In the genomic region with DNA sequence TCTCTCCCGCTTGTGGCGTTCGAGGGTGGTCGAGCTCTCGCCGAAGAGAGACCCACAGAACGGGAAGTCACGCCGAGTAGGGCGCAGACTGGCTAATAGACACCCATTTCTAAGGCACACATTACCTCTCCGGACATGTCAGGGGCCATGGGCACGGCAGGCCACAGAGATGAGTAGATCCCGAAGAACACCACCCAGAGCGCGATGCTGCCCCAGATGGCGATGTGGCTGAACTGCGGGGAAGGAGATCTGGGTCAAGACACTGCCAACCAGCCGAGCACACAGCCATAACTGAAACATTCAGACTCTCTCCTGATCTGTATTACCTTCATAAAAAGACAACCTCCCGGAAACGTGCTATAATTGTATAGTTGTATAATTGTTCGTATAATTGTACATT, we compare ENCODE assay signal across 9 mouse cellular contexts. TPM values are rescaled to one million over a fixed set of nuclear protein-coding genes. Genes with fewer than 3 reads are reported as not detected.
DNase-seq lines count a peak whose midpoint lies in the region; ATAC-seq and TF ChIP-seq lines count a peak whose summit lies in the region.
"Had no signal": no experiment of that assay in that cellular context is flagged by ENCODE, and none has a peak within 500 bp of the region (broad histone marks: within the 10 kb centered on the region; RNA-seq: fewer than 3 reads in every experiment).

No protein-coding gene starts in this region.

- ATAC-seq in forebrain, postnatal 0 days = 0 out of 2 replicates have a peak, but pooled peaks have one; percentile 18
- no peak for ATAC-seq in forebrain, embryonic 12.5 days (ENCODE audit: low FRiP score)
- ATAC-seq in midbrain, embryonic 11.5 days (ENCODE audit: low FRiP score) = peak; percentile 23; the same call in 1 of the 2 replicates
- ATAC-seq in midbrain, embryonic 13.5 days = no peak
- ATAC-seq in embryonic facial prominence, embryonic 11.5 days (replicated peaks; ENCODE audit: insufficient number of reproducible peaks, low FRiP score, low TSS enrichment, low read depth) = no peak; the same call in 1 of the 2 replicates
- ATAC-seq in megakaryocyte-erythroid progenitor cell, adult 5-6 weeks (replicated peaks; ENCODE audit: low FRiP score, low TSS enrichment, poor library complexity, severe bottlenecking) = peak; percentile 58; the same call in 1 of the 2 replicates

- WGBS in forebrain, postnatal 0 days = 81% methylated on average over 21 of the region's 21 CpGs
- 79% methylated on average over 21 of the region's 21 CpGs for WGBS in forebrain, embryonic 12.5 days
- WGBS in midbrain, embryonic 11.5 days = 80% methylated on average over 21 of the region's 21 CpGs
- WGBS in midbrain, embryonic 13.5 days = 80% methylated on average over 21 of the region's 21 CpGs
- WGBS in embryonic facial prominence, embryonic 11.5 days = 80% methylated on average over 21 of the region's 21 CpGs

- no peaks in the 10 kb centered on the region for H3K4me1 ChIP-seq in forebrain, postnatal 0 days (ENCODE audit: insufficient read depth)
- no peaks in the 10 kb centered on the region for H3K4me1 ChIP-seq in forebrain, embryonic 12.5 days
- no peaks in the 10 kb centered on the region for H3K4me1 ChIP-seq in midbrain, embryonic 11.5 days (ENCODE audit: control insufficient read depth, insufficient read depth, low read length)
- H3K4me1 ChIP-seq in midbrain, embryonic 13.5 days (replicated peaks) = no peaks in the 10 kb centered on the region
- no peaks in the 10 kb centered on the region for H3K4me1 ChIP-seq in embryonic facial prominence, embryonic 11.5 days (ENCODE audit: control insufficient read depth, insufficient read depth, low read length)
- H3K4me1 ChIP-seq: stomach, embryonic 15.5 days had no signal

- H3K4me3 ChIP-seq in forebrain, postnatal 0 days (ENCODE audit: low read depth, low read length) = no peak overlapping the region
- H3K4me3 ChIP-seq in forebrain, embryonic 12.5 days (replicated peaks) = no peak overlapping the region
- H3K4me3 ChIP-seq in midbrain, embryonic 11.5 days (ENCODE audit: low read depth, low read length) = no peak overlapping the region
- H3K4me3 ChIP-seq in midbrain, embryonic 13.5 days (replicated peaks) = no peak overlapping the region
- no peak overlapping the region for H3K4me3 ChIP-seq in embryonic facial prominence, embryonic 11.5 days (ENCODE audit: low read depth, low read length)
- H3K4me3 ChIP-seq: stomach, embryonic 15.5 days had no signal

- no peak for DNase-seq in forebrain, postnatal 0 days
- DNase-seq in midbrain, embryonic 11.5 days (ENCODE audit: low spot score, missing footprints) = no peak
- DNase-seq in embryonic facial prominence, embryonic 11.5 days (ENCODE audit: low spot score) = no peak
- no peak for DNase-seq in layer of hippocampus, adult 8-10 months (ENCODE audit: low spot score in 2 of 2)
- no peak for DNase-seq in spleen, postnatal 4 days (ENCODE audit: low spot score in 2 of 2)

- peaks cover 44% of the 10 kb centered on the region for H3K36me3 ChIP-seq in forebrain, postnatal 0 days (ENCODE audit: insufficient read depth)
- peaks cover 33% of the 10 kb centered on the region for H3K36me3 ChIP-seq in forebrain, embryonic 12.5 days (replicated peaks)
- no peaks in the 10 kb centered on the region for H3K36me3 ChIP-seq in midbrain, embryonic 11.5 days (ENCODE audit: control insufficient read depth, insufficient read depth, low read length)
- H3K36me3 ChIP-seq in midbrain, embryonic 13.5 days = peaks cover 33% of the 10 kb centered on the region
- H3K36me3 ChIP-seq in embryonic facial prominence, embryonic 11.5 days (replicated peaks; ENCODE audit: control insufficient read depth, insufficient read depth, low read depth, low read length) = no peaks in the 10 kb centered on the region
- H3K36me3 ChIP-seq: stomach, embryonic 15.5 days had no signal

- H3K4me2 ChIP-seq in forebrain, postnatal 0 days (ENCODE audit: low read depth) = no peak overlapping the region
- H3K4me2 ChIP-seq in forebrain, embryonic 12.5 days = no peak overlapping the region
- no peak overlapping the region for H3K4me2 ChIP-seq in midbrain, embryonic 11.5 days
- no peak overlapping the region for H3K4me2 ChIP-seq in midbrain, embryonic 13.5 days (replicated peaks)
- H3K4me2 ChIP-seq in embryonic facial prominence, embryonic 11.5 days (ENCODE audit: low read depth, low read length) = 0 out of 2 replicates have a peak overlapping the region, but pooled peaks have one; percentile 13
- H3K4me2 ChIP-seq: stomach, embryonic 15.5 days had no signal

- H3K9me3 ChIP-seq in forebrain, postnatal 0 days (ENCODE audit: low read length) = no peaks in the 10 kb centered on the region
- no peaks in the 10 kb centered on the region for H3K9me3 ChIP-seq in forebrain, embryonic 12.5 days
- H3K9me3 ChIP-seq in midbrain, embryonic 11.5 days (ENCODE audit: control insufficient read depth, low read length) = no peaks in the 10 kb centered on the region
- H3K9me3 ChIP-seq in midbrain, embryonic 13.5 days = no peaks in the 10 kb centered on the region
- no peaks in the 10 kb centered on the region for H3K9me3 ChIP-seq in embryonic facial prominence, embryonic 11.5 days (replicated peaks; ENCODE audit: control insufficient read depth, low read length)
- H3K9me3 ChIP-seq: stomach, embryonic 15.5 days had no signal

- no peaks in the 10 kb centered on the region for H3K27me3 ChIP-seq in forebrain, postnatal 0 days (ENCODE audit: insufficient read depth, low read length)
- H3K27me3 ChIP-seq in forebrain, embryonic 12.5 days = no peaks in the 10 kb centered on the region
- H3K27me3 ChIP-seq in midbrain, embryonic 11.5 days (ENCODE audit: control insufficient read depth, insufficient read depth, low read length) = peaks cover 90% of the 10 kb centered on the region
- peaks cover 100% of the 10 kb centered on the region for H3K27me3 ChIP-seq in midbrain, embryonic 13.5 days
- no peaks in the 10 kb centered on the region for H3K27me3 ChIP-seq in embryonic facial prominence, embryonic 11.5 days (ENCODE audit: control insufficient read depth, insufficient read depth, low read length)
- H3K27me3 ChIP-seq: stomach, embryonic 15.5 days had no signal

- TF ChIP-seq CTCF in forebrain, postnatal 0 days (IDR thresholded peaks at IDR 0.05; ENCODE audit: low read depth) = peak; percentile 35

- no peak overlapping the region for H3K9ac ChIP-seq in forebrain, postnatal 0 days
- no peak overlapping the region for H3K9ac ChIP-seq in forebrain, embryonic 12.5 days
- H3K9ac ChIP-seq in midbrain, embryonic 11.5 days (ENCODE audit: low read length) = no peak overlapping the region
- no peak overlapping the region for H3K9ac ChIP-seq in midbrain, embryonic 13.5 days (replicated peaks)
- H3K9ac ChIP-seq in embryonic facial prominence, embryonic 11.5 days (replicated peaks; ENCODE audit: low read length) = no peak overlapping the region
- H3K9ac ChIP-seq: stomach, embryonic 15.5 days had no signal

- no peak overlapping the region for H3K27ac ChIP-seq in forebrain, postnatal 0 days (ENCODE audit: low read depth, low read length)
- no peak overlapping the region for H3K27ac ChIP-seq in forebrain, embryonic 12.5 days
- no peak overlapping the region for H3K27ac ChIP-seq in midbrain, embryonic 11.5 days (ENCODE audit: low read depth, low read length)
- no peak overlapping the region for H3K27ac ChIP-seq in midbrain, embryonic 13.5 days
- no peak overlapping the region for H3K27ac ChIP-seq in embryonic facial prominence, embryonic 11.5 days (replicated peaks; ENCODE audit: low read depth, low read length)
- H3K27ac ChIP-seq: stomach, embryonic 15.5 days had no signal

RNA-seq across cellular contexts. Expression of a gene that starts 39.9 kb away (rescaled TPM):
- 1.4 and 1.9 TPM in 2 replicates for total RNA-seq in forebrain, postnatal 0 days (2014; rRNA removed)
- 0.62 and 0.65 TPM in 2 replicates for polyA plus RNA-seq in forebrain, postnatal 0 days (2015; fragmentation: Nextera tagmentation; extraction: Ambion mirVana)
- polyA plus RNA-seq in forebrain, embryonic 12.5 days (2016; fragmentation: Nextera tagmentation; extraction: Ambion mirVana) = 0.95 and 1.6 TPM in 2 replicates
- 22.5 and 23.1 TPM in 2 replicates for polyA plus RNA-seq in midbrain, embryonic 11.5 days (2014; fragmentation: Nextera tagmentation; extraction: Ambion mirVana)
- 17.2 and 17.6 TPM in 2 replicates for polyA plus RNA-seq in midbrain, embryonic 13.5 days (2015; fragmentation: Nextera tagmentation; extraction: Ambion mirVana)
- 7.4 and 8.4 TPM in 2 replicates for polyA plus RNA-seq in embryonic facial prominence, embryonic 11.5 days (2014; fragmentation: Nextera tagmentation; extraction: Ambion mirVana)
- total RNA-seq in megakaryocyte-erythroid progenitor cell, adult 5-6 weeks (2014; fragmentation: Nextera tagmentation) = not detected in 2 replicates
- not detected in 2 replicates for total RNA-seq in megakaryocyte-erythroid progenitor cell, adult 5-6 weeks (2017)
- 1 to 10 TPM in 2 of 4 experiments, under 1 TPM in 2; 0.70 to 1.2 (median 0.94) TPM for total RNA-seq in layer of hippocampus, adult 8-10 months (2022)

Comparison
In these comparisons a context has a peak if more than half of its experiments do, and no peak if none do; other contexts are left out.
1. ATAC-seq: peak in forebrain, postnatal 0 days (single experiment), midbrain, embryonic 11.5 days (single experiment) and megakaryocyte-erythroid progenitor cell, adult 5-6 weeks (single experiment); none in forebrain, embryonic 12.5 days (single experiment), midbrain, embryonic 13.5 days (single experiment) and embryonic facial prominence, embryonic 11.5 days (single experiment).